Mouse (Mus musculus): ENCODE measurements around the gene Ehd4.

Ehd4 gene

GRCm38 (mm10) chr2:120068555-120069465 lies 85.6 kb downstream of the Ehd4 start:
- DNase-seq: no peak

GRCm38 (mm10) chr2:120066224-120066623 lies 88.2 kb downstream of the Ehd4 start:
- DNase-seq: no peak

GRCm38 (mm10) chr2:120065243-120065642 lies 89.2 kb downstream of the Ehd4 start:
- DNase-seq: no peak

- DNase-seq: no peak
Measured at GRCm38 (mm10) chr2:120064639-120065038, 89.8 kb downstream of the Ehd4 start.

- peak; percentile 15 for DNase-seq
Measured at GRCm38 (mm10) chr2:120062248-120062647, 92.2 kb downstream of the Ehd4 start.

- peak; percentile 65 for DNase-seq
Measured at GRCm38 (mm10) chr2:120060651-120061050, 93.8 kb downstream of the Ehd4 start.

GRCm38 (mm10) chr2:120060190-120060589 lies 94.2 kb downstream of the Ehd4 start:
- peak; percentile 67 for DNase-seq

- no peak for DNase-seq
Measured at GRCm38 (mm10) chr2:120059466-120059865, 94.9 kb downstream of the Ehd4 start.

- DNase-seq: no peak
Measured at GRCm38 (mm10) chr2:120058818-120059217, 95.6 kb downstream of the Ehd4 start.

GRCm38 (mm10) chr2:120055923-120056322 lies 98.5 kb downstream of the Ehd4 start:
- DNase-seq: no peak

- no peak for DNase-seq
Measured at GRCm38 (mm10) chr2:120054771-120055552, 99.4 kb downstream of the Ehd4 start.

- DNase-seq: no peak
Measured at GRCm38 (mm10) chr2:120051405-120051804, 103.0 kb downstream of the Ehd4 start.

- peak; percentile 28 for DNase-seq
Measured at GRCm38 (mm10) chr2:120049632-120050274, 104.7 kb downstream of the Ehd4 start.

- DNase-seq: no peak
Measured at GRCm38 (mm10) chr2:120048173-120048572, 106.2 kb downstream of the Ehd4 start.

- DNase-seq: no peak
Measured at GRCm38 (mm10) chr2:120046486-120047310, 107.7 kb downstream of the Ehd4 start.

GRCm38 (mm10) chr2:120044676-120045075 lies 109.7 kb downstream of the Ehd4 start:
- DNase-seq: no peak

GRCm38 (mm10) chr2:120044101-120044603 lies 110.3 kb downstream of the Ehd4 start:
- peak; percentile 16 for DNase-seq

GRCm38 (mm10) chr2:120040991-120041390 lies 113.4 kb downstream of the Ehd4 start:
- DNase-seq: no peak

All from kidney, adult 11 months (tissue).